Mouse (Mus musculus) R1 (cell line): ENCODE measurements around the gene Eif4g1.

Source experiments
- DNase-seq: peaks from one replicate; pipeline ENCODE4 v3.0.0-alpha.2; 2018; ENCODE audit warnings: low read depth, low spot score

Eif4g1 gene

GRCm38 (mm10) chr16:20672500-20672902 is 4.4 kb downstream of the Eif4g1 start:
- DNase-seq = peak; percentile 94

DNA sequence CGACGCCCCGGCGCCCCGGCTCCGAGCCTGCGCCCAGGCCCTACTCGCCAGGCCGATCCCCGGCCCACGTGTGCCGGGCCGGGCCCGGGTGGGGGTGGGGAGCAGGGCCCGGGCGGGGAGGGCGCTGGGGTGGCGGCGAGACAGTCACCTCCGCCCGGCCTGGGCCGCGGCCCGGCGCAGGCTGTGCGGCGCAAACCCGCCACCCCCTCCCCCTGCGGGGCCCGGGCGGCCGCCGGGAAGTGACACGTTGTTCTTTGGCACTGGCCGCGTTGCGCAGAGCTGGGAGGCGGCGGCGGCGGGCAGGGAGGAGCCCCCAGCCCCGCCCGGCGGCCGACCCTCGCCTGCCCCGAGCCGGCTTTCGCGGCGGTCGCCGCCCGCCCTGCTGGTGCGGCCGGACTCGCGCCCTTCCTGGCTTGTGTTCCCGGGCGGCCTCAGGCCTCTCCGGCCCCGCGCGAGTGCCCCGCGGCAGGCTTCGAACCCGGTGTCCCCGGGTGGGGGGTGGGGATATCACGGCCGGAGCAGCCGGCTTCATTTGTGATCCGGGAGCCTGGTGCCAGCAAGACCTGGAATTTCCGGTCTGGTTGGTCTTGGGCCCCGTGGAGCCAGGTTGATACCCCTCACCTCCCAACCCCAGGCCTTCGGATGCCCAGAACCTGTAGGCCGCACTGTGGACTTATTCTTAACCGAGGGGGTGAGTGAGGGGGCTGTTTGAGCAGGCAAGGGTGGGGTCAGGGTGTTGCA is 5.0 kb downstream of the Eif4g1 start:
- peak; percentile 51 for DNase-seq

DNA sequence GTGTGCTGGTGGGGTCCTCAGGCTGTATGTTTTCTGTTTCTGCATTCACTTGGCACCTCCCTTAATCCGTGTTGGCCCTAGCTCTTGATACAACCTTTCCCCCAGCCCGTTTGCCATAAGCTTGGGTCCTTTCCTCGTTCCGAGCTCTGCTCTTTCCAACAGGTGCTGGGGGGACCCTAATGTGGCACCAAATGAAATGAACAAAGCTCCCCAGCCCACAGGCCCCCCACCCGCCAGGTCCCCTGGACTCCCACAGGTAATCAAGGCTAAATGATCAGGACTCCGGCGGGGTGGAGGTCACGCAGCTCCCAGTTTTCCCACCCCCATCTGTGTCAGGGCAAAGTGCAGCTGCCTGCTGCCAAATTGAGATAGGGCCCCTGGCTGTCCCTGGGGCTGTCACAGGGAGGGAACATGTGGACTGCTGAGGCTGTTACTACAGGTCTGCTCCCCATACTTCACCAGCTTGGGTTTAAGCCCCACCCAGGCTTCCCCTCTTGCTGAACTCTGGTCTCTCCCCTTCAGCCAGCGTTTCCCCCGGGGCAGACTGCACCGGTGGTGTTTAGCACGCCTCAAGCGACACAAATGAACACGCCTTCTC is 5.7 kb downstream of the Eif4g1 start:
- peak; percentile 70 for DNase-seq

DNA sequence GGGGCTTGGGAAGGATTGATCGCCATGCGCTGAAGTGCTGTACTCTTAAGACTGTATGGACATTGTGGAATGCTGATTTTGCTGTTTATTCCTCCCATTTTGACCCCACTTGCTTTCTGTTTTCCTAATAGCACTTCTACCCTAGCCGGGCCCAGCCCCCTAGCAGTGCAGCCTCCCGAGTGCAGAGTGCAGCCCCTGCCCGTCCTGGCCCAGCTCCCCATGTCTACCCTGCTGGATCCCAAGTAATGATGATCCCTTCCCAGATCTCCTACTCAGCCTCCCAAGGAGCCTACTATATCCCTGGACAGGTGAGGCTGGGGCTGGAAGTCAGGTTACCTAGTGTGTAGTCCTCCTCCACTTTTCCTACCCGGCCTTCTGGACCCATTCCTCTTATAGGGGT is 7.1 kb downstream of the Eif4g1 start:
- DNase-seq = no peak

DNA sequence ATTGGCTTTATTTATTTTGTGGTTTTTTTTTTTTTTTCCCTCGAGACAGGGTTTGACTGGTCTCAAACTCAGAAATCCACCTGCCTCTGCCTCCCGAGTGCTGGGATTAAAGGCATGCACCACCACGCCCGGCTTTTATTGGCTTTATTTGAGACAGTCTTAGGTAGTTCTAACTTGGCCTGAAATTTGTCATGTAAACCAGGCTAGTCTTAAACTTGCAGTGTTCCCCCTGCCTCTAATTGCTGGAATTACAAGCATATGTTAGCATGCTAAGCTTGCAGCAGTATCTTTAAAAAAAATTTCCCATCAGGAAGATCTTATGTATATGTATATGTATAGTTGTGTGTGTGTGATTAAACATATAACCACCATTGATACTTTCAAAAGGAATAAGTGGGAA is 8.6 kb downstream of the Eif4g1 start:
- no peak for DNase-seq

GRCm38 (mm10) chr16:20677380-20677779 is 9.3 kb downstream of the Eif4g1 start:
- DNase-seq = no peak

DNA sequence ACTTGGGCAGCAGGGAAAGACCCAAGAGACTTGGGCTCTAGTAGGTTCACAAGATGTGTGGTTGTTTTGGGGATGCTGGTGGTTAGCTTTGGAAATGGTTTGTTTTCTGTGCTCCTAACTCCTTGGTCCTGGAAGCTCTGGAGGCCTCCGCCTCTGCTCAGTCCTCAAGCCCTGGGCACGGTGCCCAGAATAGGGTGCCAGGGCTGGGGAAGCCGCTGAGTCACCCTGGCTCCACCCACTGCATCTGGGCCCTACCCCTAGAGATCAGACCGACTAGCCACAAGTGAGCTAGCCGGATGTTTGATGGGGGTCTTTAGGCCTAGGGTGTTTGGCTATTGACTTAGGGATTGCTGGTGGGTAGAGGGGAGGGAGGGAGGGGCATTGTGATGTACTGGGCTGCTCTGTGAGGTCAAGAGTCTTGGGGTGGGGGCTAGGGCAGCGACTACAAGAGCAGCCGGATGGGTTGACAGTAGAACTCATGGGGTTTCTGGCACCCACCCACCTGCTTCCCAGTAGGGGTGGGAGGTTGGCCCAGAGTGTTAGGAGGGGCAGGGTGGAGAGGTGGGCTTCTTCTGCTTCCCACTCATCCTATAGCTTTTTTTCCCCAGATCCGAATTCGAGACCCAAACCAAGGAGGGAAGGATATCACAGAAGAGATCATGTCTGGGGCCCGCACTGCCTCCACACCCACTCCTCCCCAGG is 10.0 kb downstream of the Eif4g1 start:
- DNase-seq = no peak

DNA sequence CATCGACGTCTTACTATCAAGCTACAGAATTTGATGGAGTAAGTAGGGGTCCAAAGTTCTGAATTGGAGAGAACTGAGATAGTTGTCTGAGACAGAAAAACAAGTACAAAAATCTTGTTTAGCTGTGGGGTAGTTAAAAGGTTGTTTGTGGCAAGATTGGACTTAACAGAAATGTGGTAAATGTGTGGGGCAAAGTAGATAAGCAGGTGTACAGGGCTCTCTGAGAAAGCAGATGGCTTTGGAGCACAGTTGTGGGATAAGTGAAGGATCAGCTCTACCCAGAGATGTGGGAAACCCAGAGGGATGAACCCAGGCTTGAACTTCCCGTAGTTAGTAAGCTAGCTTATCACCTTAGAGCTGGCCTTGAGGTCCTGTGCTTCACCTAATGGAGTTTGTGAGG is 22.7 kb downstream of the Eif4g1 start:
- DNase-seq = no peak

GRCm38 (mm10) chr16:20691617-20692016 is 23.5 kb downstream of the Eif4g1 start:
- DNase-seq = no peak

GRCm38 (mm10) chr16:20692241-20692965 is 24.3 kb downstream of the Eif4g1 start:
- peak; percentile 53 for DNase-seq

- peak; percentile 88 for DNase-seq
These were observed 25.1 kb downstream of the Eif4g1 start, which contains the start of gene Fam131a for GRCm38 (mm10) chr16:20693111-20693701. Fam131a (plus strand) TSS chr16:20693241.

- no peak for DNase-seq
These were observed 26.7 kb downstream of the Eif4g1 start for GRCm38 (mm10) chr16:20694781-20695180.

DNA sequence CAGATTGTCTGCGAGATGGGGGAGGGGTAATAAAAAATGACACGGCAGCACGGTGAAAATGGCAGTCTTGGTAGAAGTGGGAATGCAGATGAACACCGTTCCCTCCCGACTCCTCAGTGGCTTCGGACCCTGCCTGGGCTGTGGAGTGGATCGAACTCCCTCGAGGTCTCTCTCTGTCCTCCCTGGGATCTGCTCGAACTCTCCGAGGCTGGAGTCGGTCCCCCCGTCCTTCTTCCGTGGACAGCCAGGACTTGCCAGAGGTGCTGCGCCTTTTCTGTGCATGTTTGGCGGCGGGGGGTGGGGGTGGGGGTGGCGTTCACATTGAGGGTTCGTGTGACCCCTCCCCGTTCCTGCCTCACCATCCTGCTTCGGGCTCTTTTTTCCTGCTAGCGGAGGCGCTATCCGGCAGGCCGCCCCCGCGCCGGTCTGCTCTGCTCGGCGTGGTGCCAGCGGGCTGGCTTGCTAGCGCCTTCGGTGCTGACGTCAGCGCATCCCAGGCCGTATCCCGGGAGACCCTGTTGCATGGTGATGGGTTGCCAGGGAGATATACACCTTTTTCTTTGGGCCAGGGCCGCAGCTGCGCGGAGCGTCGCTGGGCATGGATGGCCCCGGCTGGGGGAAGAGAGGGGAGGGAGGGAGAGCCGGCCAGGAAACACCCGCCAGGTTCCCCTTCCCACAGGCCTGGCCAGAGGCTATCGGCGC is 27.7 kb downstream of the Eif4g1 start:
- DNase-seq = peak; percentile 77

DNA sequence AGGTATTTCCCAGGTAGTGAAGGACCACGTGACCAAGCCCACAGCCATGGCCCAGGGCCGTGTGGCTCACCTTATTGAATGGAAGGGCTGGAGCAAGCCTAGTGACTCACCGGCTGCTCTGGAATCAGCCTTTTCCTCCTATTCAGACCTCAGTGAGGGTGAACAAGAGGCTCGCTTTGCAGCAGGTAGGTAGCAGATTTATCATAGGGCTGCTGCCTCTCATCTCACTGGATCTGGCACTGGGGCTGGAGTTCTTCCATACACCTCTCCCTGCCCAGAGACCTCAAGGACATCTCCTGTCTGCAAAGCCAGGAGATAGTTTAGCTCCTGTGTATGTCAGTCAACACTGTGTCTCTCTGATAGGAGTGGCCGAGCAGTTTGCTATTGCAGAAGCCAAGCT is 31.2 kb downstream of the Eif4g1 start:
- no peak for DNase-seq

DNA sequence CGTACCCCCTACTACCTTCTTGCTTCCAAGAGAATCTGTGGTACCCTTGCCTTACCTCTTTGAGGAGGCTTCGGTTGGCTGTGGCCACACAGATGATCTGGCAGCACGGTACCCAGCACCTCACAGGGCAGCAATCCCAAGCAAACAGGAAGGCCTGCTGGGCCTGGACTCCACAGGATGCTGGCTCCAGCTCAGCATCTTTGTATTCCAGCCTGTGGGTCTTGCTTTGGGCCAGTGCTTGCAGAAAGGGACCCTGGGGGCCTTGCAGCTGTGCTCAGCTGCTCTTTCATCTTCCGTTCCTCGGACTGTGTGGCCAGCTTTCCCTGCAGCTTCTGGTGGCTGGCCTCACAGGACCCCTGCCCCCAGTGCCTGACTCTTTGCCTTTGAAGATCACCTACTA is 31.9 kb downstream of the Eif4g1 start:
- no peak for DNase-seq

GRCm38 (mm10) chr16:20701316-20701715 is 33.2 kb downstream of the Eif4g1 start:
- DNase-seq = no peak

- no peak for DNase-seq
These were observed 33.8 kb downstream of the Eif4g1 start for GRCm38 (mm10) chr16:20701729-20702521.

DNA sequence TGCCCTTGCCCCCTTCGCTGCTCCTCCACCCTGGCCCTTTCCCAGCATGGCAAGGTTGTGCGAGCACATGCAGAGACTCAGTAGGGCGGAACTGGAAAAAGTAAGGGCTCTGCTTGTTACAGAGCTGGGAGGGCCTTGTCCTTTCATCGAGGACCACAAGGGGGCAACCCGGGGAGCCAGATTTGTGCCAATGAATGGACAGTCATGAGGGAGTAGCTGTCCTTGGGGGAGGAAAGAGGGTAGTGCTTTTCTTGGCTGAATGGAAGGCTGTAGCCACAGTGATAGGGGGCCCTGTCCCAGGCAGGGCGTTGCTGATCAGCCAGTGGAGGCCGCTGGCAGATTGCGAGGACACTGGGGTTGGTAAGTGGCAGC is 34.4 kb downstream of the Eif4g1 start:
- peak; percentile 90 for DNase-seq

DNA sequence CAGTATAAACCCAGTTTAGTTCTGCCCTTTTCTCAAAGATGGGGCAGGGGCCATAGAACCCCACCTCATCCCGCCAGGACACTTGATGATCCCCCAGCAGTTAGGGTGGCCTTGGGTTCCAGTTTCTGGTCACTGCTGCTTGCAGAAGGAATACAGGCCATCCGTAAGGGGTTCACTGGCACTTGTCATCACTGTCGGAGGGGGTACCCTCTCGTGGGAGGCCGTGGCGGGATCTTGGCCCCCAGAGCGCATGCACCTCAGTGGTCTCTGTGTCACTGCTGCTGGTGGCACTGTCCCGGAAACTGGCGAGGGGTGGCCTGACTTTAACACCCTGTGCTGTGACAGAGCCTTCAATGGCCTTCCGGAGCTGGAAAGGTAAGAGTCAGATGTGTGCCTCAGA is 35.0 kb downstream of the Eif4g1 start:
- no peak for DNase-seq

DNA sequence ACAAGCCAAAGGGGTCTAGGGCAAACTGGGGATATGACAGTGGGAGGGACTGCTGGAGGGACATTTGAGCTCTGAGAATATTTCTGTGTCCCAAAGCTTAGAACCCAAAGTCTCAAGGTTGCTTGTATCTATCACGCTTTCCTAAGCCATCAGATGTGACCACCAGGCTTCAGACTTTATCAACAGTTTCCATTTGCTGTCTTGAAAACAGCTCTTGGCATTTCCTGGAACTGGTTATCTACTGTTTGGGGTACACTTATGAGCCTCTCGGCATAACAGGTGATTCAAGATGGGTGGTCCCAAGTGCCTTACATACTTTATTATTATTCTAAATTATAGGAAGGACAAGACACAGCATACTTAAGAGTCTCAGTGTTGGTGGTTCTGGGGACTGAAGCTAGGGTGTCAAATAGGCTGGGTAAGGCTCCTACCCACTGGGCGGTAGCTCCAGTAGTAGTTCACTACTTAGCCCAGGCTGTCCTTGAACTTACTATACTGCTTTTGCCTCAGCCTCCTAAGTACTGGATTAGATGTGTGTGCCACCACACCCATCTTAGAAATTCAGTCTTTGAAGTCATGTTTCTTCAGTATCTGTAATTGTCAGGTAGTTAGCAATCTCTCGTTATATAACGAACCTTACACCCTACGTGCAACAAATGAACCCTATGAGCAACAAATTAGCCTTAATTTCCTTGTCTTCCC is 35.7 kb downstream of the Eif4g1 start:
- no peak for DNase-seq
